In the genomic region with DNA sequence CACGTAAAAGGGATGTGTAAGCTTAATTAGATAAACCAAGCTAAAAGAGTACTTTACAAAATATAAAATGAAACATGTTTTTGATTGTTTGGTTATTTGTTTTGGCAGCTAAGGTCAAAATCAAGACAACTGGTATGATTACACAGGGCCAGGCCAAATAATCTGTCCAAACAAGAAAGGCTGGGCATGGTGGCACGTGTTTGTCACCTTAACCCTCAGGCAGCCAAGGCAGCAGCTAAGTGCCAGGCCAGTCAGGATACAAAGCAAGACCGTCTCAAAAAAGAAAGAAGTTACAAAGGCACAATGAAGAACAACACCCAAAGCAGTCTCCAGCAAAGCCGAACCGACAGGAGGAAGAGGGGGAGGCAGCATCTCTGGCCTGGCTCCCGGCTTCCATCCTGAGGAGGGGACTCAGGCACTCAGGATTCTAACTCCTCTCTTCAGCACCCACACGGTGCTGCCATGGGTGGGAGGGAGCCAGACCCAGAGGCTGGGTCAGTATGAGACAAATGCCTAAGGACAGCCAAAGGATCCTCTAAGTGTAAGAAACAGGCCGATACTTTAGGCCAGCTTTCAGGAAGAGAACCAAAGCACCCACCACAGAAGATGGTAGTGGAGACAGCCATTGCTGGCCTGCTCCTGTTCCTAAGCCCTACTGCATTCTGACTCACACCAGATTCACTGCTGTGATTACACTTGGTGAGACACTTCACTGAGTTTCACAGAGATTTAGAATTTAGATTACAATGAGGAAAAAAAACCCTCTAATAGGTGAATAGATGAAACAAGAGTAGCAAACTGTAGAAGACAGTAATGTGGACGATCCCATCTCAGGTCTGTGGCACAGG, we compare ENCODE assay signal across 1 mouse cellular context.
TF ChIP-seq lines count a peak whose summit lies in the region.

No protein-coding gene starts in this region.

TF ChIP-seq in MEL, 35 proteins besides CTCF, POLR2A, EP300 and RAD21:
- no peak for TF ChIP-seq TBP (IDR thresholded peaks at IDR 0.05; ENCODE audit: low read depth, low read length)
- no peak for TF ChIP-seq CHD1 (IDR thresholded peaks at IDR 0.05; ENCODE audit: low read depth, low read length)
- no peak for TF ChIP-seq ZC3H11A (IDR thresholded peaks at IDR 0.05; ENCODE audit: low read depth, low read length)
- peak; percentile 13; the same call in 1 of the 2 replicates for TF ChIP-seq GATA1 (IDR thresholded peaks at IDR 0.05; ENCODE audit: low read depth, low read length)
- no peak for TF ChIP-seq UBTF (IDR thresholded peaks at IDR 0.05; ENCODE audit: borderline replicate concordance, insufficient read depth, low read depth, low read length)
- no peak for TF ChIP-seq POLR2AphosphoS2 (IDR thresholded peaks at IDR 0.05; ENCODE audit: low read length)
- TF ChIP-seq BHLHE40 (IDR thresholded peaks at IDR 0.05; ENCODE audit: borderline replicate concordance, low read depth, low read length), result no peak
- TF ChIP-seq RCOR1 (IDR thresholded peaks at IDR 0.05; ENCODE audit: low read depth, low read length), result 0 out of 2 replicates have a peak, but pooled peaks have one; percentile 33
